Mouse (Mus musculus): ENCODE results near the gene Cpsf3.

DNA sequence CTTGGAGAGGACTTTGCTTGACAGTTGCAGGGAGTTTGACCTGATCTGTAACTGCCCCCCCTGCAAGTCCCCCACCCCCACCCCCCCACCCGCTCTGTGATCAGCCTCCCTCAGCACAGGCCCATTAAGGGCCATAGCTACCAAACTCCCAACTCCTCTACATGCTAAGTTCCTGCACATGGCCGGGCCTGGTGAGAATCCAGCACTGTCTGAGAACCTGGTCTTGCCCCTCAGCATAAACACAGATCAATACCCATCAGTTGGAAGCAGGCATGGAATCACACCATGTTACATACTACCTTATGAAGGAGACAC lies 18.4 kb upstream of the Cpsf3 start:
- no peak for TF ChIP-seq CTCF (IDR thresholded peaks at IDR 0.05; ENCODE audit: low read depth)
- no peak for TF ChIP-seq EP300 (IDR thresholded peaks at IDR 0.05; ENCODE audit: low read depth)
